Mouse (Mus musculus): ENCODE measurements around the gene Hoxc11. TPM values are rescaled to one million over a fixed set of nuclear protein-coding genes. Genes with fewer than 3 reads are reported as not detected.
A peak's percentile ranks its signal among the peaks of the same experiment; 100 is the strongest.

Gene Hoxc11
- total RNA-seq, 2 experiments from 2014 or later, result not detected

- intact Hi-C loops (cut with DNase I), result no loop called here
- no peak for DNase-seq (ENCODE audit: low spot score in 2 of 2)
Observed at GRCm38 (mm10) chr15:102998608-102999182, 44.5 kb downstream of the Hoxc11 start.

- peak in 1 of 2 experiments; percentile 32 for DNase-seq (ENCODE audit: low spot score in 2 of 2)
- intact Hi-C loops (cut with DNase I), result no loop called here
Observed at GRCm38 (mm10) chr15:102999183-102999831, 45.1 kb downstream of the Hoxc11 start.

DNA sequence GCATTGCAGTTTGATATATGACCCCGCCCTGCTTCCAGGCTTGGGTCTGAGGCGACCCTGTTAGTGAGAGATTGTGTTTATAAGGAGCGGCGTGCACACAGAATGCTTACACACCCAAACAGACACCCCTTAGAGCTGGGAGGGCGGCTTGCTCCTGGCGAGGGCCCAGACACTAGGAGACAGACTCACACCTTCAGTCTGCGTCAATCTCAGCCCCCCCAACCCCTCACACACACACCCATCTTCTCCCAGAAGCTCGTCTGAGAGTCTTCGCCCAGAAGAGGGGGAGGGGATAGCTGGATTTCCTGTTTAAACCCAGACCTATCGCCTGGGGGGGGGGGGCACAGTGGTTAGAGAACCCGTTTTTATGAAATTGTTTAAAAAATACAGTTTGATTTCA, 45.7 kb downstream of the Hoxc11 start:
- DNase-seq (ENCODE audit: low spot score in 2 of 2), result no peak
- intact Hi-C loops (cut with DNase I), result no loop called here

GRCm38 (mm10) chr15:103000501-103000901, 46.3 kb downstream of the Hoxc11 start:
- intact Hi-C loops (cut with DNase I), result no loop called here
- DNase-seq (ENCODE audit: low spot score in 2 of 2), result no peak

GRCm38 (mm10) chr15:103001370-103001769, 47.1 kb downstream of the Hoxc11 start:
- intact Hi-C loops (cut with DNase I), result no loop called here

DNA sequence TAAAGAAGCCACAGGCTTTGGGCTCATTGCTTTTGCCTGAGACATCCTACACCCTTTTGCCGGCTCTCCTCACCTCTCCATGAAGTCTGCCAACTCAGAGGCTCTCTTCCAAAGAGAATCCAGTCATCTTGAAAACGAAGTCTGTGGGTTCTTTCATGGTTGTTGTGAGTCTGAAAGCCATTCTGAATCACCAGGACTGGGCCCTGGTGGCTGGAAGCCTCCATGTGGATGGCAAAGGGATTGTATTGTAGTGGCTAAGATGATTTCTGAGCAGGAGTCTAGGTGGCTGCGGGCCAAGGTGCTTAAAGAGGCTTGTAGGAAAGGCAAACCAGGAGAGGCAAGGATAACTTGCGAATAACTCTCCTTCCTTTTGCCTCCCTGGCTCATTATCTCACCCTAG, 47.9 kb downstream of the Hoxc11 start:
- intact Hi-C loops (cut with DNase I), result no loop called here
- no peak for DNase-seq (ENCODE audit: low spot score in 2 of 2)

More at GRCm38 (mm10) chr15:103001370-103001769, 47.1 kb downstream of the Hoxc11 start:
- no peak for DNase-seq (ENCODE audit: low spot score in 2 of 2)

DNA sequence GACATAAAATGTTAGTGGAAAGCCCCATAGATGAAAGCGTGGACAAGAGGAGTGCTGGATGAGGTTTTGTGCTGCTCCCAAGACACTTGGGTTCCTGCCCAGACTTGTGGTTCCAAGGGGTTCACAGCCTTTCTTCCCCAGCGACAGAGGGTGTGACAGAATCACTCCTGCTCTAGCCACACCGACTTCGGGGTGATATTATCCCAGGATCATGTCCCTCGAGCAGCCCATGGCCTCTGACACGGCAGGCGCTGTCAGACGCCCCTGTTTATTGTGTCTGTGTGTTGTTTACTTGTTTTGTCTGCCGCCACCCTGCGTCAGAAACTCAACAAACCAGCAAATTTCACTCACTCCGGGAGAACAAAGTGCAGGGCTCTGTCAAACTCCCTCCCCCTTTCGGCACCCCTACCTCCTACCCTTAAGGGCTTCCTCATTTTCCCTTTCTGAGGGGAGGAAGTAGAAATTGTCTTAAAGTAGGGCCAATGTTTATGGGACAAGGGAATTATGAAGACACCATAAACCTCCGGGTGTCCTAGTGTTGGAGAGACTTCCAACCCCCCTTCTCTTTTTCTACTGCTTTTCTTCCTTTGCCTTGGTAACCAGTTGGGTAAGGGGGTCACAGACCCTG, 48.7 kb downstream of the Hoxc11 start:
- no peak for DNase-seq (ENCODE audit: low spot score in 2 of 2)
- intact Hi-C loops (cut with DNase I), result no loop called here

GRCm38 (mm10) chr15:103005308-103005707, 51.1 kb downstream of the Hoxc11 start:
- intact Hi-C loops (cut with DNase I), result no loop called here
- DNase-seq (ENCODE audit: low spot score in 2 of 2), result no peak

DNA sequence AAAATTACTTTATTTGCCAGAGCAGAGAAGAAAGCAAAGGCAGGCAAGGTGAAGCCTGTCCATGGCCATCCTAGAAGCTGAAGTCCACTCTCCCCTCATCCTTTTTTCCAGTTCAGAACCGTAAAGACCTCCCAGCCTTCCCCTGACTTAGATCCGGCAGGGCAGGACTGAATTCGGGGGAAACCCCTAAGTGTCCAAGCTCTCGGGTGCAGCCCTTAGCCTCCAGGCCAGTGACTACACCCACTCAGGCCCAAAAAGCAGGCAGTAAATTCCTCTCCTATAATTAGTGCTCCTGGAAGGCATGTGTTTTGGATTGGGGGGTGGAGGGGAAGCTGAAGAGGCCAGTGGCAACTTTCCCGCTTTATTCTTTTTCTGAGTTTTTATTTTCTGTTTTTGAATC, 51.6 kb downstream of the Hoxc11 start:
- intact Hi-C loops (cut with DNase I), result no loop called here

GRCm38 (mm10) chr15:103006326-103006725, 52.1 kb downstream of the Hoxc11 start:
- intact Hi-C loops (cut with DNase I), result no loop called here

More for the DNA sequence above, 51.6 kb downstream of the Hoxc11 start:
- no peak for DNase-seq (ENCODE audit: low spot score in 2 of 2)

More at GRCm38 (mm10) chr15:103006326-103006725, 52.1 kb downstream of the Hoxc11 start:
- no peak for DNase-seq (ENCODE audit: low spot score in 2 of 2)

Small RNAs within 50 kb of the gene (microRNA-seq; reads per million reads assigned to microRNA genes)
- 0.25 to 1.0 reads per million in 2 experiments for gene Mir196a-2

Other genes with a start within 250 kb of the Hoxc11 start
- 10 to 100 TPM; 64.4 to 68.3 TPM for gene Calcoco1, start 232.2 kb upstream of the Hoxc11 start, total RNA-seq (2021)
- not detected for gene Hoxc13, start 33.3 kb upstream of the Hoxc11 start, total RNA-seq (2021)
- gene Hoxc12, start 17.7 kb upstream of the Hoxc11 start, total RNA-seq (2021), result not detected
- not detected for gene Hoxc10, start 12.4 kb downstream of the Hoxc11 start, total RNA-seq (2021)
- gene Hoxc5, start 13.0 kb downstream of the Hoxc11 start, total RNA-seq (2021), result not detected
- not detected for gene Hoxc9, start 22.0 kb downstream of the Hoxc11 start, total RNA-seq (2021)
- not detected for gene Hoxc8, start 36.2 kb downstream of the Hoxc11 start, total RNA-seq (2021)
- gene Hoxc6, start 43.8 kb downstream of the Hoxc11 start, total RNA-seq (2021), result not detected
- not detected for gene Hoxc4, start 64.5 kb downstream of the Hoxc11 start, total RNA-seq (2021)
- 10 to 100 TPM; 19.2 to 20.9 TPM for gene Smug1, start 212.7 kb downstream of the Hoxc11 start, total RNA-seq (2021)